Mouse (Mus musculus) hindbrain, embryonic 14.5 days (tissue): ENCODE measurements at regions not wholly inside any gene's neighbourhood (a gene's known extent, or its start where the extent isn't known, plus 50 kb on each side); places are given as distances from the start of the nearest gene placed in this dataset.

Experiments
- ATAC-seq: fragments of 200-750 bp; cut with Nextera tagmentation; 2 replicates; pipeline ENCODE4 v1.8.0; 2017; ENCODE audit warnings: moderate number of reproducible peaks, mild to moderate bottlenecking, moderate TSS enrichment, moderate library complexity; ENCODE audit not compliant: low FRiP score
- DNase-seq: peaks from one replicate; pipeline ENCODE4 v3.0.0-alpha.2; 2015; ENCODE audit warnings: low spot score
- H3K27ac ChIP-seq: fragments of 300-500 bp; sonication (generic); 2 replicates; pipeline ENCODE4 v1.5.1; 2014; ENCODE audit warnings: mild to moderate bottlenecking, moderate library complexity
- H3K27me3 ChIP-seq: fragments of 300-500 bp; sonication (generic); 2 replicates; pipeline ENCODE4 v1.6.1; 2014; ENCODE audit warnings: mild to moderate bottlenecking, low read length, mixed read lengths; ENCODE audit not compliant: control insufficient read depth, insufficient read depth
- H3K36me3 ChIP-seq: fragments of 300-500 bp; sonication (generic); replicated peaks from 2 replicates; pipeline ENCODE4 v1.6.1; 2014; ENCODE audit not compliant: control insufficient read depth, insufficient read depth
- H3K4me1 ChIP-seq: fragments of 300-500 bp; sonication (generic); replicated peaks from 2 replicates; pipeline ENCODE4 v1.6.1; 2014; ENCODE audit warnings: antibody characterized with exemption, low read length, mixed read lengths; ENCODE audit not compliant: control insufficient read depth, insufficient read depth
- H3K4me2 ChIP-seq: fragments of 300-500 bp; sonication (generic); replicated peaks from 2 replicates; pipeline ENCODE4 v1.6.1; 2014; ENCODE audit warnings: mild to moderate bottlenecking, moderate library complexity
- H3K4me3 ChIP-seq: fragments of 300-500 bp; sonication (generic); replicated peaks from 2 replicates; pipeline ENCODE4 v1.5.1; 2014; ENCODE audit warnings: mild to moderate bottlenecking, low read length
- H3K9ac ChIP-seq: fragments of 300-500 bp; sonication (generic); 2 replicates; pipeline ENCODE4 v1.6.1; 2014
- H3K9me3 ChIP-seq: fragments of 300-500 bp; sonication (generic); 2 replicates; pipeline ENCODE4 v1.6.1; 2016; ENCODE audit warnings: low read length; ENCODE audit not compliant: control insufficient read depth
- WGBS: fragments of 180-500 bp; shearing (Covaris S2); extraction: QIAGEN DNeasy Blood & Tissue Kit; methylation state at CpG from one replicate; pipeline ENCODE4 v1.1.7; 2014; 5-methylcytosine and 5-hydroxymethylcytosine counted together

- 0 out of 2 replicates have a peak, but pooled peaks cover 4% of the 10 kb centered on the region for H3K9me3 ChIP-seq
- no peak overlapping the region for H3K9ac ChIP-seq
- WGBS = 86% methylated on average over 3 of the region's 3 CpGs
- H3K4me1 ChIP-seq = no peaks in the 10 kb centered on the region
- no peak overlapping the region for H3K4me2 ChIP-seq
- no peaks in the 10 kb centered on the region for H3K36me3 ChIP-seq
- no peak overlapping the region for H3K4me3 ChIP-seq
- H3K27me3 ChIP-seq = no peaks in the 10 kb centered on the region
- no peak overlapping the region for H3K27ac ChIP-seq
- ATAC-seq (no peak), DNase-seq (no peak)
These were observed 59.3 kb upstream of the C1qtnf7 start for GRCm38 (mm10) chr5:43456018-43456417.

- H3K27ac ChIP-seq = no peak overlapping the region
- H3K27me3 ChIP-seq = no peaks in the 10 kb centered on the region
- ATAC-seq = no peak
- DNase-seq = no peak
- H3K4me3 ChIP-seq = no peak overlapping the region
- no peaks in the 10 kb centered on the region for H3K4me1 ChIP-seq
- H3K36me3 ChIP-seq = no peaks in the 10 kb centered on the region
- H3K9ac ChIP-seq = no peak overlapping the region
- 91% methylated on average over 7 of the region's 7 CpGs for WGBS
- no peaks in the 10 kb centered on the region for H3K9me3 ChIP-seq
- H3K4me2 ChIP-seq = no peak overlapping the region
These were observed 57.6 kb upstream of the C1qtnf7 start for GRCm38 (mm10) chr5:43457725-43458124.

- ATAC-seq = no peak
- no peaks in the 10 kb centered on the region for H3K4me1 ChIP-seq
- H3K4me2 ChIP-seq = no peak overlapping the region
- WGBS = 93% methylated on average over 1 of the region's 1 CpGs
- no peak overlapping the region for H3K4me3 ChIP-seq
- H3K36me3 ChIP-seq = no peaks in the 10 kb centered on the region
- H3K9me3 ChIP-seq = no peaks in the 10 kb centered on the region
- no peak for DNase-seq
- H3K27me3 ChIP-seq = no peaks in the 10 kb centered on the region
- H3K27ac ChIP-seq = no peak overlapping the region
- H3K9ac ChIP-seq = no peak overlapping the region
These were observed 53.2 kb upstream of the C1qtnf7 start for GRCm38 (mm10) chr5:43461987-43462715.
